Comparison of ENCODE assay signal across 9 mouse cellular contexts in genomic region chr6:89584634-89585409, GRCm38 (mm10). TPM values are rescaled to one million over a fixed set of nuclear protein-coding genes. Genes with fewer than 3 reads are reported as not detected.
DNase-seq lines count a peak whose midpoint lies in the region; ATAC-seq and TF ChIP-seq lines count a peak whose summit lies in the region.
"Had no signal": no experiment of that assay in that cellular context is flagged by ENCODE, and none has a peak within 500 bp of the region (broad histone marks: within the 10 kb centered on the region; RNA-seq: fewer than 3 reads in every experiment).

No protein-coding gene starts in this region.

- 34% methylated on average over 5 of the region's 5 CpGs for WGBS in heart, postnatal 0 days
- WGBS in forebrain, embryonic 15.5 days, result 13% methylated on average over 5 of the region's 5 CpGs

- no peaks in the 10 kb centered on the region for H3K9me3 ChIP-seq in heart, postnatal 0 days (replicated peaks; ENCODE audit: control insufficient read depth, low read length)
- H3K9me3 ChIP-seq in forebrain, embryonic 15.5 days, result no peaks in the 10 kb centered on the region

- peak; percentile 72 for ATAC-seq in heart, postnatal 0 days (ENCODE audit: insufficient read depth, low read depth)
- ATAC-seq in forebrain, embryonic 15.5 days (replicated peaks), result peak; percentile 87

- peaks cover 20% of the 10 kb centered on the region for H3K4me1 ChIP-seq in heart, postnatal 0 days (ENCODE audit: control insufficient read depth, insufficient read depth)
- peaks cover 17% of the 10 kb centered on the region for H3K4me1 ChIP-seq in forebrain, embryonic 15.5 days

- no peak overlapping the region for H3K27ac ChIP-seq in heart, postnatal 0 days (ENCODE audit: low read depth)
- H3K27ac ChIP-seq in forebrain, embryonic 15.5 days (replicated peaks), result 0 out of 2 replicates have a peak overlapping the region, but pooled peaks have one; percentile 25

- intact Hi-C loops in heart, postnatal 36 days (cut with DNase I), result no loop called here

- no peaks in the 10 kb centered on the region for H3K36me3 ChIP-seq in heart, postnatal 0 days (replicated peaks; ENCODE audit: control insufficient read depth, insufficient read depth, low read length)
- H3K36me3 ChIP-seq in forebrain, embryonic 15.5 days, result no peaks in the 10 kb centered on the region

- DNase-seq in heart, postnatal 0 days (ENCODE audit: low spot score), result peak; percentile 43
- DNase-seq in heart, postnatal 36 days, result no peak
- peak; percentile 28 to 38 for DNase-seq in layer of hippocampus, postnatal 36 days
- DNase-seq in retina, postnatal 1 day, result peak; percentile 74
- DNase-seq in thymus, adult 18-20 months, result no peak
- no peak for DNase-seq in thymus, postnatal 14 days
- no peak for DNase-seq in spleen, postnatal 10 days (ENCODE audit: low spot score in 2 of 2)

- no peak overlapping the region for H3K9ac ChIP-seq in heart, postnatal 0 days (replicated peaks; ENCODE audit: low read depth, low read length)
- no peak overlapping the region for H3K9ac ChIP-seq in forebrain, embryonic 15.5 days (replicated peaks)

- H3K4me2 ChIP-seq in heart, postnatal 0 days (ENCODE audit: low read depth, low read length), result no peak overlapping the region
- H3K4me2 ChIP-seq in forebrain, embryonic 15.5 days (replicated peaks), result no peak overlapping the region

- no peak overlapping the region for H3K4me3 ChIP-seq in heart, postnatal 0 days (ENCODE audit: low read depth, low read length)
- H3K4me3 ChIP-seq in forebrain, embryonic 15.5 days, result no peak overlapping the region
- H3K4me3 ChIP-seq: myocyte had no signal

- H3K27me3 ChIP-seq in heart, postnatal 0 days (ENCODE audit: control insufficient read depth, insufficient read depth, low read length), result no peaks in the 10 kb centered on the region
- H3K27me3 ChIP-seq in forebrain, embryonic 15.5 days, result no peaks in the 10 kb centered on the region

- TF ChIP-seq EP300 in heart, postnatal 0 days (IDR thresholded peaks at IDR 0.05; ENCODE audit: low read depth), result no peak

- no peak for TF ChIP-seq CTCF in heart, postnatal 0 days (IDR thresholded peaks at IDR 0.05; ENCODE audit: low read depth)

RNA-seq across cellular contexts. Expression of gene Chchd6, which starts 10.6 kb away (rescaled TPM):
- total RNA-seq in heart, postnatal 0 days (2014; rRNA removed; ENCODE audit: low replicate concordance), result 19.9 and 21.8 TPM in 2 replicates
- polyA plus RNA-seq in heart, postnatal 0 days (2015; fragmentation: Nextera tagmentation; extraction: Ambion mirVana), result 37.5 and 37.8 TPM in 2 replicates
- total RNA-seq in heart, postnatal 36 days (2021), result 10 to 100 TPM in 1 of 2 experiments, 1 to 10 TPM in 1; 9.6 to 11.2 TPM
- 145 and 146 TPM in 2 replicates for polyA plus RNA-seq in forebrain, embryonic 15.5 days (2015; fragmentation: Nextera tagmentation; extraction: Ambion mirVana)
- 10 to 100 TPM; 63.0 to 64.8 TPM for total RNA-seq in layer of hippocampus, postnatal 36 days (2021)

RNA-seq across cellular contexts. Expression of gene Txnrd3, which starts 59.0 kb away (rescaled TPM):
- 16.8 and 20.1 TPM in 2 replicates for total RNA-seq in heart, postnatal 0 days (2014; rRNA removed; ENCODE audit: low replicate concordance)
- polyA plus RNA-seq in heart, postnatal 0 days (2015; fragmentation: Nextera tagmentation; extraction: Ambion mirVana), result 23.3 and 28.2 TPM in 2 replicates
- 10 to 100 TPM; 15.8 to 17.8 TPM for total RNA-seq in heart, postnatal 36 days (2021)
- polyA plus RNA-seq in forebrain, embryonic 15.5 days (2015; fragmentation: Nextera tagmentation; extraction: Ambion mirVana), result 11.7 and 12.1 TPM in 2 replicates
- total RNA-seq in layer of hippocampus, postnatal 36 days (2021), result 1 to 10 TPM; 3.3 to 3.6 TPM

Comparison
In these comparisons a context has a peak if more than half of its experiments do, and no peak if none do; other contexts are left out.
1. DNase-seq: peak in heart, postnatal 0 days (single experiment), layer of hippocampus, postnatal 36 days (2 of 2) and retina, postnatal 1 day (single experiment); none in heart, postnatal 36 days (0 of 2), thymus, adult 18-20 months (0 of 2), thymus, postnatal 14 days (single experiment) and spleen, postnatal 10 days (0 of 2).